Mouse (Mus musculus): ENCODE measurements at regions not wholly inside any gene's neighbourhood (a gene's known extent, or its start where the extent isn't known, plus 50 kb on each side); places are given as distances from the start of the nearest gene placed in this dataset.

GRCm38 (mm10) chr2:143003341-143003740 is 59.5 kb upstream of the Snrpb2 start:
- TF ChIP-seq CTCF (IDR thresholded peaks at IDR 0.05 in 2 of 3, conservative IDR thresholded peaks at IDR 0.05 in 1 of 3; ENCODE audit: control insufficient read depth in 1 of 3, insufficient read depth in 1 of 3, low read depth in 2 of 3, low read length in 3 of 3, poor library complexity in 1 of 3, severe bottlenecking in 1 of 3) (no peak), CHD1 (IDR thresholded peaks at IDR 0.05; ENCODE audit: low read depth, low read length) (no peak), ELF1 (IDR thresholded peaks at IDR 0.05; ENCODE audit: low read depth, low read length) (no peak), RCOR1 (IDR thresholded peaks at IDR 0.05; ENCODE audit: low read depth, low read length) (no peak), POLR2A (IDR thresholded peaks at IDR 0.05; ENCODE audit: control insufficient read depth in 1 of 2, insufficient read depth in 1 of 2, low read depth in 1 of 2, low read length in 2 of 2, poor library complexity in 1 of 2) (no peak), MYB (IDR thresholded peaks at IDR 0.05; ENCODE audit: low read depth, low read length) (no peak)

Measured in MEL (cell line).